Mouse (Mus musculus) layer of hippocampus, postnatal 10 days (tissue): Measurements from ENCODE around the gene Lingo3. TPM values are rescaled to one million over a fixed set of nuclear protein-coding genes. Genes with fewer than 3 reads are reported as not detected.
A peak's percentile ranks its signal among the peaks of the same experiment; 100 is the strongest.
"Not testable (repeated sequence)": the region's sequence is repeated elsewhere in the genome, so short reads cannot be mapped to it uniquely, and the experiment has no call there.

Experiments
- DNase-seq, 2 experiments: peaks; one replicate each; pipeline ENCODE4 v3.0.0; 2021; ENCODE audit warnings: low spot score in 2 of 2
- total RNA-seq, 2 experiments: library from RNA; stranded (reverse); gene quantifications; 2 replicates each; pipeline ENCODE4 v1.2.3; 2021

Lingo3 gene
- total RNA-seq, 2 experiments from 2014 or later: 20.4 to 25.9 TPM

GRCm38 (mm10) chr10:80845055-80845693 is 1.3 kb upstream of the Lingo3 start:
- DNase-seq: no peak

- no peak for DNase-seq
These were observed 530 bp downstream of the Lingo3 start for GRCm38 (mm10) chr10:80843087-80843930.

GRCm38 (mm10) chr10:80842334-80842733 is 1.5 kb downstream of the Lingo3 start:
- DNase-seq: no peak

- DNase-seq: no peak
These were observed 2.2 kb downstream of the Lingo3 start for GRCm38 (mm10) chr10:80841685-80842084.

- DNase-seq: no peak
These were observed 4.0 kb downstream of the Lingo3 start for GRCm38 (mm10) chr10:80839848-80840247.

- DNase-seq: no peak
These were observed 5.4 kb downstream of the Lingo3 start for GRCm38 (mm10) chr10:80838346-80838912.

GRCm38 (mm10) chr10:80837827-80838226 is 6.0 kb downstream of the Lingo3 start:
- no peak for DNase-seq

GRCm38 (mm10) chr10:80836949-80837379 is 6.9 kb downstream of the Lingo3 start:
- DNase-seq: no peak

- DNase-seq: no peak
These were observed 8.2 kb downstream of the Lingo3 start for GRCm38 (mm10) chr10:80835617-80836016.

GRCm38 (mm10) chr10:80832818-80833217 is 11.0 kb downstream of the Lingo3 start:
- DNase-seq: no peak

- no peak for DNase-seq
These were observed 12.7 kb downstream of the Lingo3 start for GRCm38 (mm10) chr10:80831136-80831535.

- no peak for DNase-seq
These were observed 14.2 kb downstream of the Lingo3 start for GRCm38 (mm10) chr10:80829359-80830278.

- DNase-seq: not testable (repeated sequence)
These were observed 15.3 kb downstream of the Lingo3 start for GRCm38 (mm10) chr10:80828587-80828986.

GRCm38 (mm10) chr10:80827870-80828420 is 15.9 kb downstream of the Lingo3 start:
- DNase-seq: no peak

- no peak for DNase-seq
These were observed 16.6 kb downstream of the Lingo3 start for GRCm38 (mm10) chr10:80827063-80827869.

- DNase-seq: peak; percentile 97 to 99
These were observed 17.4 kb downstream of the Lingo3 start, which contains the start of gene Oaz1 for GRCm38 (mm10) chr10:80826151-80827062. Oaz1 (plus strand) TSS chr10:80826656.

GRCm38 (mm10) chr10:80824827-80825226 is 19.0 kb downstream of the Lingo3 start:
- no peak for DNase-seq

- no peak for DNase-seq
These were observed 19.8 kb downstream of the Lingo3 start for GRCm38 (mm10) chr10:80823847-80824643.
